Mouse (Mus musculus): ENCODE data around the gene Rapgef5.

The Rapgef5 gene

DNA sequence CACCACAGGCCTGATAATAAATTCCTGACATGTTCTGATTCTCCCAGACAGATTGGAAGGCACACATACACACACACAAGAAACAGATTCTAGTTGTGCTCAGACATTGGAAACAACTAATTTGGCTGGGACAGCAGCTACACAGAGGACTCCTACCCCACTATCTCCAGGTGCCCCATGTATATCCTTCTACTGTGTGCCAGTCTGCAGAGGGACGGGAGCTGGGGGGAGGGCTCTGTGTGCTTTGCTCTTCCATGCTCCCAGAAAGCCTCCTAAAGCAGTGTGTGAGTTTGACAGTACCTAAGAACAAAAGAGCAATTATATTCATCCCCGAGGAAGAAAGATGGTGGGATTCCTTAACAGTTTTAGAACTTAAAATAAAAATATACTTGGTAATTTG lies 187.1 kb downstream of the Rapgef5 start:
- in situ Hi-C loops (cut with MboI; ENCODE audit: low sequenced_read_pairs): no loop called here

- in situ Hi-C loops (cut with MboI; ENCODE audit: low sequenced_read_pairs): no loop called here
Measured at GRCm38 (mm10) chr12:117705308-117705707, 189.0 kb downstream of the Rapgef5 start.

DNA sequence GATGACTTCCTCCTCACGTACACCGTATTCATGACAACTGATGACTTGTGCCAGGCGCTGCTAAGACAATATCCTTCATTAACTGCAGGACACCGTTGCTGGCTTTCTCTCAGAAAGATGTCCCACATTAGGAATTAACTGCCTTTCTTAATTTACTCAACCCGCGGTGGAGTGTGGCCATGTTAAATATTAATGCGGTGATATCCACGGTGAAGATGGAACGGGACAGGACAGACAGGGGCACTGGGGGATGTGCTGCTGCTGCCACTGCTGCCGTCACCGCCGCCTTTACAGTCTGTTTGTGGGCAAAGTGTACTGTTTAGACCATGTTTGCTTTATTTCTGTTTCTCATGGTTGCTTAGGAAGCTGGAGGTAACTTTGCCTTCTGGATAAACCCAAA lies 193.0 kb downstream of the Rapgef5 start:
- in situ Hi-C loops (cut with MboI; ENCODE audit: low sequenced_read_pairs): no loop called here

DNA sequence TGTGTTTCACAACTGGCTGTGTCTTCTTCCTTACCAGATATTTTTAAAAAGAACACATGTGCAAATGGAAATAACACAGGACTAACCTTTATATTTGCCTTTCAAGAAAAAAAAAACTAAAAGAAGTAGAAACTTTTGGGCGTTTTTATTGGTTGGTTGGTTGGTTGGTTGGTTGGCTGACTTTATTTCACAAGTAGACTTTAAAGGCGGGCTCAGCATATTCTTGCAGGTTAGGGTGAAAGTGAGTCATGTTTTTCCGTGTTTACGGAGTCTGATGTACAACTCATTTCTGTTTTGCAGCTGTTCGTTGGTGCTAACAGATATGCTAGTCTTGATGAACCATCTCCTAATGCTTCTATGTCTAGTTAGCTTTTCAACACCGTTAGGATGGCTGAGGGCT lies 196.2 kb downstream of the Rapgef5 start:
- in situ Hi-C loops (cut with MboI; ENCODE audit: low sequenced_read_pairs): no loop called here

DNA sequence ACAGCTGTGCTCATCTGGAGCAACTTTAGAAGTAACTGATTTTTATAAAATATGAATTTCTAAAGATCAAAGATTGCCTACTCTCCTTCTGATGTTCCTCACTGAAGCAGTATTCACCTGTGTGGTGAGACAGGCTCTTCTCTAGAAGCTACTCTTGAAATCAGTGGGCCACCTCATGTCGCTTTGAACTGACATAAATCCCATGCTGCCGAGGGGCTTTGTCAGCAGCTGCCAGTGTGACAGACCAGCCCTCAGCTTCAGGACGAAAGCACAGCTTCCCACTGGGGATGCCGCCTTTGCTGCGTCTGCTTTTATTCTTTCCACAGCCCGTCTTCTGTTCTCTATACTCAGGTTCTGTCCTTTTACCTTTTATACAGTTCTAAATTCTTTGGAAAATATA lies 197.3 kb downstream of the Rapgef5 start:
- in situ Hi-C loops (cut with MboI; ENCODE audit: low sequenced_read_pairs): no loop called here

DNA sequence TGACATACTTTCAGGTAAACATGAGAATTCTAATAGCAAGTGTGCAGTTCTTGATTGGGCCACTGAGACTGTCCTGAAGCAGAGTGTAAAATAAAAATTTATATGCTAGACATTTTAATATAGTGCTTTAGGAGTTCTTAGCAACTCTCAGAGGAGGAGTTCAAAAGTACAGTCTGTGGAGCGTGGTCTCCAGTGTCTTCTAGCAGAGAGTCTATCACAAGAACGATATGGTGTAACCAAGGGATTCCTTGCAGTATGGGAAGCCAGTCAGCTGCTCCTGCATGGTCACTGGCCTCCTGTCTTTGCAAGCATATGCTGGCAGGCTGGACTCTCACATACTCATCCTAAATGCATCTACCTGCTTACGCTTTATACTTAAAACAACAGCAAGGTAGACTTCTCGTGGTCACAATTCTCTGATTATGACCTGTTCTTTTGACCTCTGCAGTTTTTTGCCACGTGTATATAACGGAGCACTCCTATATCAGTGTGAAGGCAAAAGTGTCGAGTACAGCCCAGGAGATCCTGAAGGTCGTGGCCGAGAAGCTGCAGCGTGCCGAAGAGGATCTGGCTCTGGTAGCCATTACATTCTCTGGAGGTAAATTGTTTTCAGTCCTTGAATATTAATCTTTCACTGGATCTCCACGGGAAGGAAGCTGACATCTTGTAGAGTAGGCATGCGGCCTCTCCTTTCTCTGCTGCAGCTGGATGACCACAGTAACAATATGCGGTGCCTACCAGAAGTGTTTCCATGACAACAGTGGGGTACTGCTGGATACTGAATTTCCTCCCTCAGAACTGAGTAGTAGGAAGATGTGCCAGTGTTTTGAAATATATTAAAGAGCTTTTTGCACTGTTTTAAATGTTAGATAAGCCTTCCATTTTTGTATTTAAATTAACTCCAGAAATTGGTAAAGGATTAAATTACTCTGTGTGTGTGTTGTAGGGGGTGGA lies 204.8 kb downstream of the Rapgef5 start:
- in situ Hi-C loops (cut with MboI; ENCODE audit: low sequenced_read_pairs): no loop called here

GRCm38 (mm10) chr12:117721748-117722150 lies 205.5 kb downstream of the Rapgef5 start:
- in situ Hi-C loops (cut with MboI; ENCODE audit: low sequenced_read_pairs): no loop called here

DNA sequence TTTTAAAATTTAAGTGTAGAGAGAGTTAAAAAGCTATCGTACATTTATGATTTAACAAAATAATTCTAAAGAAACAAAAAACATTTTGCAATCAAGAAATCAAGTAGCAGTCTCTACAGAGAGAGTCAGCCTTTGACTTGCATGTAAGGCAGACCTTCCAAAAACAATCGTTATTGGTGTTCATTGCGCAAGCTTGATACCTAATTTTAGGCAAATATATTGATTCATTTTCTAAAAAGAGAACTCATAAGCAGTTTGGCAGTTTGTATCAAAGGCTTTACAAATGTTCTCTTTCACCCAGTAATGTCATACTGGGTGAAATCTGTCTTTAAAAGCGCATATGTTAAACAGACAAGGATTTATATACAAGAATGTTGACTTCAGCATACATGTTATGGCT lies 208.7 kb downstream of the Rapgef5 start:
- in situ Hi-C loops (cut with MboI; ENCODE audit: low sequenced_read_pairs): no loop called here

DNA sequence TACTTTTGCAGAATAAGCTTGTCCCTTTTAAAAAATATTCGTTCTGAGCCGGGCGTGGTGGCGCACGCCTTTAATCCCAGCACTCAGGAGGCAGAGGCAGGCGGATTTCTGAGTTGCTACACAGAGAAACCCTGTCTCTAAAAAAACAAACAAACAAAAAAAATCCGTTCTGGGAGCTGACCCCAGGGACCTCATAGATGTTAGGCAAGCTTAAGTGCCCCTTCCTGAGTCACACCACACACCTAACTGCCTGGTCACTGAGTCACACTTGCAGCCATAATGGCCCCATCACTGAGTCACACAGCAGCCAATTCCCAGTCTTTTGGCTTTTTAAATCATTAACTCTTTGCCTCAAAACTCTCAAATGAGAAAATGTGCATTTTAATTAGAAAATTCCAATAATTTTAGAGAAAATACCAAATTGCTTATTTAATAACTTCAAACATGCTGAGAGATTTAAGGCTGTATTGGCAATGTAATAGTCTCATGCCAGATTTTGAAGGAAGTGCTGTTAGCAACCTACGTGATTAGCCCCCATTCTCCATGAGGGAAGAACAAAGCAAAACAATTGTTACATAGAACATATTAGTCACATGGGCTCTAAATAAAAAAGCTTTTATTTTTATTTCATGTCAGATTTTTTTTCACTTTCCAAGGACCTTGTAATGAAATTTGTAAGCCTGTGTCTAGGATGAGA lies 211.3 kb downstream of the Rapgef5 start:
- in situ Hi-C loops (cut with MboI; ENCODE audit: low sequenced_read_pairs): no loop called here

DNA sequence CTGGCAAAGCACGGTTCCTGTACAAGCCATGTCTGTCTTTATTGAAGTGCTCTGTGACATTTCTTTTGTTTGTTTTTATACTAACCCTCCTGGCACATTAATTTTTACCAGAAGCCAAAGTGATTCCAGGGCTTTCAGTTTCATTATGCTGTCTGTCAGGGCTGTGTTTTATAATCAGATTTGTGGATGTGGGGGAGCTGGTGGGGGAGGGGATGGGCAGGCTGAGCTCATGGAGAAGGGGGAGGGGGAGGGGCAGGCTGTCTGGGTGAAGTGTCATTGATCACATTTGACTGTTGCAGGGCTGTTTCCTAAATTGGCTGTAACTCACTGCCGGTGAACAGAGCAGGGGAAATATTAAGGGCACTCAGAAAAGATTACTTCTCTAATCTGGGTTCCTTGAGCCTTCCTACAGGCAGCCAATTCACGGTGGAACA lies 211.9 kb downstream of the Rapgef5 start:
- in situ Hi-C loops (cut with MboI; ENCODE audit: low sequenced_read_pairs): no loop called here

DNA sequence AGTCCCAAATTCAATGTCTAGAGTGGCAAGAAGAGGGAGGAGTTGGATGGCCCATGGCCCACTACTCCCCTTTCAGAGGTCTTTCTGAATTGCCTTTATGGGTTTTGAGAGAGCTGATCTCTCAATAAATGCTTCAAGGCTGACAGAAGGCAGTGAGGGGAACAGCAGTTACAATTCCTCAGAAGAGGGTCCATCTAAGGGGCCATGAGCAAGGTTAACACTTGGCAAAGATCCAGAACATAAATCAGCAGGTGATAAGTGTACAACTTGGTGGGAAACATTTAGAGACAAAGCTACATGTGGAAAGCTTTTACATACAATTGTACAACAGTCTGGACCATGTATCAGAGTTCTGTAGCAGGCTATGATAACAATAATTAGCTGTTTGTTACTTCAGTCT lies 217.3 kb downstream of the Rapgef5 start:
- in situ Hi-C loops (cut with MboI; ENCODE audit: low sequenced_read_pairs): no loop called here

DNA sequence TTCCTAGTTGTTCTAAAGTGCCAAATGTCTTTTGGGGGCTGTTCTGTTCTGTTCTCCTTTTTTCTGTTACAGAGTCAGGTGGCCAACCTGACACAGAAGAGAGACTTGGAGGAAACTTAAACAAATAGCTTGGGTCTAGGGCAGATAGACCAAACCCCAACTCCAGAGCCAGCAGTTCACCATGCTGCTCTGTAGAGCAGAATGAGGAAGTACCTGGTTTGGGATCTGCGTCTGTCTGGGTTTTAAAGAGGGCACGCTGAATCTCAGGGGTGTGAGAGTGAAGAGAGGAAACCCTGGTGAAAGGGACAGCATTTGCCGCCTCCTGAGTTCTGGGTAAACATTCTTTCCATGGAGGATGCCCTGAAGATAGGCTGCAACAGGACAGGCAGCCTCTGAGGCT lies 219.9 kb downstream of the Rapgef5 start:
- in situ Hi-C loops (cut with MboI; ENCODE audit: low sequenced_read_pairs): no loop called here

DNA sequence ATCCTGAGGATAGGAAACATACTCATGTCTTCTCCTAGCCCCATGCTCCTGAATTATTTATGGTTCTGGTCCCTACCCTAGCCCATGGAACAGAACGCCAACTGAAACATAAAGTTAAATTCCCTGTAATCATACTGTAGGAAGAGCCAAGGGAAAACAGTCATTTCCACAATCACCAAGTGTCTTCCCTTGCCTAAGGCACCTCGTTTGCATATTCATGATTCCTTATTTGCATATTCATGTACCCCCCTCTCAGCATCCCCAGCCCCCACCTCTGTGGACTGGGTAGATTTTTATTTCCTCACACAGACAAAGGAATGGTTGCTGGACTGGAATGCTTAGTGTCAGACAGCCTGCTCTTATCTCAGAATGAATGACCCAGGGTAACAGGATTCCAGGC lies 220.6 kb downstream of the Rapgef5 start:
- in situ Hi-C loops (cut with MboI; ENCODE audit: low sequenced_read_pairs): no loop called here

DNA sequence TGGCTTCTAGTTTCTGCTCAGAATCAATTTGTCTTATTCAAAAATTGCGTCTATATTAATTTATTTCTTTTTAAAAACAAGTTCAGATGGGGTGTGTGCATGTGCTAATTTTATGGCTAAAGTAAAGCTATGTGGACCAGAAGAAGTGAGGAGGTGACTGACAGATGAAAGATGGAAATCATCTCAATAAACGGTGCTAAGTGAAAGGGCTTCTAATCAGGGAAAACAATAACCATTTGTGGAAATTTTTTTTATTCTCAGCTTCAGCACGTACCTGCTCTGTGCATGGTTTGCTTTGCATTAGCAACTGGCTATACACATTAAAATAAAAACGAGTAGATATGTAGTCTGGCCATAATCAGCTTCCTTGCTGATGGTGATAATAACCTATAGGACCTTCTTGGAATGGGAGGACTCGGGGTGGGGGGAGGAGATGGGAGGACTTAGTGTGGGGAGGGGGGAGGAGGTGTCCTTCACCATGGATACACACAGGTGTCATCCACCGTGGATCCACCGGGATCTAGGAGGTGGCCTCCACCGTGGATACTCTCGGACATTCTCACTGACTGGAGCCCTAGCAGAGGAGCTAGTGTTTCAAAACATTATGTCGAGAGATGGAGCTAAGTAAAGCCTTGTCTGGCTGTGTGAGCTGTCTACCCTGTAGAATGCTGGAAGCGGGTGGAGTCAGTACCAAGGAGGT lies 221.2 kb downstream of the Rapgef5 start:
- in situ Hi-C loops (cut with MboI; ENCODE audit: low sequenced_read_pairs): no loop called here

- in situ Hi-C loops (cut with MboI; ENCODE audit: low sequenced_read_pairs): no loop called here
Measured at GRCm38 (mm10) chr12:117742487-117742886, 226.2 kb downstream of the Rapgef5 start.

GRCm38 (mm10) chr12:117744580-117745483 lies 228.6 kb downstream of the Rapgef5 start:
- in situ Hi-C loops (cut with MboI; ENCODE audit: low sequenced_read_pairs): no loop called here

DNA sequence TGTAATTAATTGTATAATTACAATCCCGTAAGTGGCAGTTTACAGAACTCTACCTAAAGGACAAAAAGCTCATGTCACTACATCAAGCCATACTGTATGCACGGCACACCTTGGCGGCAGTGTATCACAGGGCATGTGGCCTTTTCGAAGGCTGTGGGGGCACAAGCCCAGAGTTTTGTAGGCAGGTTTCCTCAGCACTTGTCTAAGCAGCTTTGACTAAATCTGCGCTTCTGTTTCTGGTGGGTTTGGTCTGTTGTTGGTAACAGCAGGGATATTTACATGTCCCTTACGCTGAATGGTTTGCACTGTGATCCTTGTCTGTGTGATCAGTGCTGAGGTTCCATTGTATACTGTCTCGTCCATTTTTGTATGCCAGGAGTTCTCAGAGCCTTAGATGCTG lies 230.3 kb downstream of the Rapgef5 start:
- in situ Hi-C loops (cut with MboI; ENCODE audit: low sequenced_read_pairs): no loop called here

- in situ Hi-C loops (cut with MboI; ENCODE audit: low sequenced_read_pairs): no loop called here
Measured at GRCm38 (mm10) chr12:117751045-117751444, 234.8 kb downstream of the Rapgef5 start.

- in situ Hi-C loops (cut with MboI; ENCODE audit: low sequenced_read_pairs): no loop called here
Measured at GRCm38 (mm10) chr12:117751520-117752383, 235.5 kb downstream of the Rapgef5 start.

DNA sequence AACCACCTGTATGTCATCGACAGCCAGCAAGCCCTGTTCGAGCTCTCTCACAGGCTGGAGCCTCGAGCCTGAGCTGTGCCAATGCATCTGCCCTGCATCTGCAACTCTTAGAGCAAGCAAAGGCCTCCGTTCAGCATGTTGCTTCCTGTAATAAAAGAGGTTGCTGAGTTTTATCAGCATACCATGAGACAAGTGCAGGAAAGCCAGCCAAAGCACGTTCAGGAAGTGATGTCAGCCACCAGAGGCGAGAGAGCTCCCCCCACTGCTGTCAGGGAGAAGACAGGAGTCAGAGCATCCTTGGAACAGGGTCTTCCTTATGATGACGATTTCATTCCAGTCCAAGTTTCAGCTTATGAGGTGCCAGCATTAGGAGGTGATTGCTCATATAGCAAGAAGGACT lies 239.7 kb downstream of the Rapgef5 start:
- in situ Hi-C loops (cut with MboI; ENCODE audit: low sequenced_read_pairs): no loop called here
